Mouse (Mus musculus) neural tube, embryonic 15.5 days (tissue): ENCODE measurements at regions not wholly inside any gene's neighbourhood (a gene's known extent, or its start where the extent isn't known, plus 50 kb on each side); places are given as distances from the start of the nearest gene placed in this dataset.

Source experiments
- ATAC-seq: fragments of 200-750 bp; cut with Nextera tagmentation; 2 replicates; pipeline ENCODE4 v1.8.0; 2017; ENCODE audit warnings: mild to moderate bottlenecking, moderate TSS enrichment, moderate library complexity; ENCODE audit not compliant: low FRiP score
- H3K27ac ChIP-seq: fragments of 300-500 bp; sonication (generic); replicated peaks from 2 replicates; pipeline ENCODE4 v1.5.1; 2015; ENCODE audit warnings: mild to moderate bottlenecking, inconsistent platforms
- H3K27me3 ChIP-seq: fragments of 300-500 bp; sonication (generic); replicated peaks from 2 replicates; pipeline ENCODE4 v1.6.1; 2015; ENCODE audit warnings: inconsistent platforms
- H3K36me3 ChIP-seq: fragments of 300-500 bp; sonication (generic); 2 replicates; pipeline ENCODE4 v1.6.1; 2015; ENCODE audit warnings: inconsistent platforms
- H3K4me1 ChIP-seq: fragments of 300-500 bp; sonication (generic); 2 replicates; pipeline ENCODE4 v1.6.1; 2015; ENCODE audit warnings: inconsistent platforms
- H3K4me2 ChIP-seq: fragments of 300-500 bp; sonication (generic); 2 replicates; pipeline ENCODE4 v1.6.1; 2015; ENCODE audit warnings: inconsistent platforms, mild to moderate bottlenecking, moderate library complexity
- H3K4me3 ChIP-seq: fragments of 300-500 bp; sonication (generic); replicated peaks from 2 replicates; pipeline ENCODE4 v1.5.1; 2015; ENCODE audit warnings: mild to moderate bottlenecking, inconsistent platforms
- H3K9ac ChIP-seq: fragments of 300-500 bp; sonication (generic); replicated peaks from 2 replicates; pipeline ENCODE4 v1.6.1; 2015; ENCODE audit warnings: mild to moderate bottlenecking, inconsistent platforms
- H3K9me3 ChIP-seq: fragments of 300-500 bp; sonication (generic); replicated peaks from 2 replicates; pipeline ENCODE4 v1.6.1; 2016; ENCODE audit warnings: inconsistent platforms
- WGBS: fragments of 180-500 bp; shearing (Covaris S2); methylation state at CpG from one replicate; pipeline ENCODE4 v1.1.7; 2015; ENCODE audit warnings: mixed read lengths; 5-methylcytosine and 5-hydroxymethylcytosine counted together

GRCm38 (mm10) chr14:79852683-79853082 lies 81.6 kb upstream of the Pcdh8 start:
- Histone ChIP-seq H3K4me1 (peaks cover 14% of the 10 kb centered on the region), H3K4me3 (no peak overlapping the region), H3K36me3 (no peaks in the 10 kb centered on the region), H3K9me3 (no peaks in the 10 kb centered on the region), H3K27me3 (no peaks in the 10 kb centered on the region; the same call in 1 of the 2 replicates), H3K9ac (no peak overlapping the region), H3K4me2 (no peak overlapping the region), H3K27ac (no peak overlapping the region)
- ATAC-seq = no peak
- 86% methylated on average over 10 of the region's 10 CpGs for WGBS

GRCm38 (mm10) chr14:79851795-79852194 lies 80.7 kb upstream of the Pcdh8 start:
- H3K4me3 ChIP-seq = no peak overlapping the region
- H3K9me3 ChIP-seq = no peaks in the 10 kb centered on the region
- H3K36me3 ChIP-seq = no peaks in the 10 kb centered on the region
- H3K4me1 ChIP-seq = peaks cover 14% of the 10 kb centered on the region
- no peak for ATAC-seq
- no peak overlapping the region for H3K4me2 ChIP-seq
- WGBS = 35% methylated on average over 7 of the region's 7 CpGs
- H3K27ac ChIP-seq = no peak overlapping the region
- H3K9ac ChIP-seq = no peak overlapping the region
- no peaks in the 10 kb centered on the region; the same call in 1 of the 2 replicates for H3K27me3 ChIP-seq

GRCm38 (mm10) chr14:79851231-79851630 lies 80.1 kb upstream of the Pcdh8 start:
- peaks cover 14% of the 10 kb centered on the region for H3K4me1 ChIP-seq
- H3K9me3 ChIP-seq = no peaks in the 10 kb centered on the region
- H3K27ac ChIP-seq = no peak overlapping the region
- WGBS = 44% methylated on average over 10 of the region's 10 CpGs
- peak overlapping the region; percentile 15; the same call in 1 of the 2 replicates for H3K4me2 ChIP-seq
- H3K4me3 ChIP-seq = no peak overlapping the region
- H3K9ac ChIP-seq = no peak overlapping the region
- no peaks in the 10 kb centered on the region; the same call in 1 of the 2 replicates for H3K27me3 ChIP-seq
- H3K36me3 ChIP-seq = no peaks in the 10 kb centered on the region
- ATAC-seq = peak; percentile 23; the same call in 1 of the 2 replicates

- Histone ChIP-seq H3K27ac (no peak overlapping the region), H3K27me3 (no peaks in the 10 kb centered on the region; the same call in 1 of the 2 replicates), H3K4me1 (peaks cover 14% of the 10 kb centered on the region), H3K36me3 (no peaks in the 10 kb centered on the region), H3K4me2 (no peak overlapping the region), H3K9me3 (no peaks in the 10 kb centered on the region), H3K4me3 (no peak overlapping the region), H3K9ac (no peak overlapping the region)
- 51% methylated on average over 8 of the region's 8 CpGs for WGBS
- ATAC-seq = no peak
Observed at GRCm38 (mm10) chr14:79849617-79850435, 78.7 kb upstream of the Pcdh8 start.

- H3K4me3 ChIP-seq = no peak overlapping the region
- no peaks in the 10 kb centered on the region for H3K9me3 ChIP-seq
- no peaks in the 10 kb centered on the region for H3K27me3 ChIP-seq
- H3K4me2 ChIP-seq = no peak overlapping the region
- no peak overlapping the region for H3K9ac ChIP-seq
- peaks cover 15% of the 10 kb centered on the region for H3K4me1 ChIP-seq
- 88% methylated on average over 4 of the region's 4 CpGs for WGBS
- no peak for ATAC-seq
- H3K36me3 ChIP-seq = no peaks in the 10 kb centered on the region
- no peak overlapping the region for H3K27ac ChIP-seq
Observed at GRCm38 (mm10) chr14:79848116-79848515, 77.0 kb upstream of the Pcdh8 start.

GRCm38 (mm10) chr14:79844306-79844705 lies 73.2 kb upstream of the Pcdh8 start:
- no peaks in the 10 kb centered on the region for H3K27me3 ChIP-seq
- no peak overlapping the region for H3K4me2 ChIP-seq
- 0 out of 2 replicates have a peak, but pooled peaks cover 5% of the 10 kb centered on the region for H3K4me1 ChIP-seq
- H3K27ac ChIP-seq = no peak overlapping the region
- no peak overlapping the region for H3K4me3 ChIP-seq
- no peaks in the 10 kb centered on the region for H3K9me3 ChIP-seq
- H3K36me3 ChIP-seq = no peaks in the 10 kb centered on the region
- no peak for ATAC-seq
- H3K9ac ChIP-seq = no peak overlapping the region
- 43% methylated on average over 5 of the region's 5 CpGs for WGBS

- H3K9ac ChIP-seq = no peak overlapping the region
- 9% methylated on average over 13 of the region's 13 CpGs for WGBS
Observed at GRCm38 (mm10) chr14:79843135-79843550, 72.0 kb upstream of the Pcdh8 start.

GRCm38 (mm10) chr14:79842734-79843133 lies 71.6 kb upstream of the Pcdh8 start:
- Histone ChIP-seq H3K36me3 (no peaks in the 10 kb centered on the region), H3K4me1 (peaks cover 11% of the 10 kb centered on the region), H3K27me3 (no peaks in the 10 kb centered on the region), H3K4me2 (no peak overlapping the region), H3K9me3 (no peaks in the 10 kb centered on the region), H3K4me3 (no peak overlapping the region), H3K27ac (no peak overlapping the region), H3K9ac (no peak overlapping the region)
- no peak for ATAC-seq
- 22% methylated on average over 3 of the region's 3 CpGs for WGBS

More at GRCm38 (mm10) chr14:79843135-79843550, 72.0 kb upstream of the Pcdh8 start:
- Histone ChIP-seq H3K27me3 (no peaks in the 10 kb centered on the region), H3K27ac (no peak overlapping the region), H3K4me2 (no peak overlapping the region), H3K4me3 (no peak overlapping the region), H3K9me3 (no peaks in the 10 kb centered on the region), H3K36me3 (no peaks in the 10 kb centered on the region), H3K4me1 (peaks cover 7% of the 10 kb centered on the region)
- 0 out of 2 replicates have a peak, but pooled peaks have one; percentile 16 for ATAC-seq

- Histone ChIP-seq H3K4me1 (peaks cover 11% of the 10 kb centered on the region), H3K27ac (no peak overlapping the region), H3K27me3 (no peaks in the 10 kb centered on the region), H3K4me2 (no peak overlapping the region), H3K9me3 (no peaks in the 10 kb centered on the region), H3K4me3 (no peak overlapping the region), H3K36me3 (no peaks in the 10 kb centered on the region), H3K9ac (no peak overlapping the region)
- WGBS = 48% methylated on average over 5 of the region's 5 CpGs
- ATAC-seq = 0 out of 2 replicates have a peak, but pooled peaks have one; percentile 14
Observed at GRCm38 (mm10) chr14:79837101-79837500, 66.0 kb upstream of the Pcdh8 start.

- H3K27me3 ChIP-seq = no peaks in the 10 kb centered on the region
- H3K27ac ChIP-seq = no peak overlapping the region
- no peak overlapping the region for H3K4me3 ChIP-seq
- H3K36me3 ChIP-seq = no peaks in the 10 kb centered on the region
- H3K9ac ChIP-seq = no peak overlapping the region
- H3K9me3 ChIP-seq = no peaks in the 10 kb centered on the region
- peaks cover 11% of the 10 kb centered on the region for H3K4me1 ChIP-seq
- WGBS = 95% methylated on average over 5 of the region's 6 CpGs
- H3K4me2 ChIP-seq = no peak overlapping the region
- ATAC-seq = no peak
Observed at GRCm38 (mm10) chr14:79836186-79836585, 65.1 kb upstream of the Pcdh8 start.

- no peak overlapping the region for H3K27ac ChIP-seq
- WGBS = 93% methylated on average over 11 of the region's 11 CpGs
- no peaks in the 10 kb centered on the region for H3K9me3 ChIP-seq
- H3K27me3 ChIP-seq = no peaks in the 10 kb centered on the region
- no peak for ATAC-seq
- no peak overlapping the region for H3K4me2 ChIP-seq
- peaks cover 5% of the 10 kb centered on the region; the same call in 1 of the 2 replicates for H3K4me1 ChIP-seq
- H3K4me3 ChIP-seq = no peak overlapping the region
- no peak overlapping the region for H3K9ac ChIP-seq
- no peaks in the 10 kb centered on the region for H3K36me3 ChIP-seq
Observed at GRCm38 (mm10) chr14:79824670-79825446, 53.7 kb upstream of the Pcdh8 start.
